Mouse (Mus musculus): ENCODE measurements around the gene Scn5a. TPM values are rescaled to one million over a fixed set of nuclear protein-coding genes. Genes with fewer than 3 reads are reported as not detected.

Gene Scn5a
- polyA plus RNA-seq, 1 experiment from 2014 or later: 0.10 TPM

DNA sequence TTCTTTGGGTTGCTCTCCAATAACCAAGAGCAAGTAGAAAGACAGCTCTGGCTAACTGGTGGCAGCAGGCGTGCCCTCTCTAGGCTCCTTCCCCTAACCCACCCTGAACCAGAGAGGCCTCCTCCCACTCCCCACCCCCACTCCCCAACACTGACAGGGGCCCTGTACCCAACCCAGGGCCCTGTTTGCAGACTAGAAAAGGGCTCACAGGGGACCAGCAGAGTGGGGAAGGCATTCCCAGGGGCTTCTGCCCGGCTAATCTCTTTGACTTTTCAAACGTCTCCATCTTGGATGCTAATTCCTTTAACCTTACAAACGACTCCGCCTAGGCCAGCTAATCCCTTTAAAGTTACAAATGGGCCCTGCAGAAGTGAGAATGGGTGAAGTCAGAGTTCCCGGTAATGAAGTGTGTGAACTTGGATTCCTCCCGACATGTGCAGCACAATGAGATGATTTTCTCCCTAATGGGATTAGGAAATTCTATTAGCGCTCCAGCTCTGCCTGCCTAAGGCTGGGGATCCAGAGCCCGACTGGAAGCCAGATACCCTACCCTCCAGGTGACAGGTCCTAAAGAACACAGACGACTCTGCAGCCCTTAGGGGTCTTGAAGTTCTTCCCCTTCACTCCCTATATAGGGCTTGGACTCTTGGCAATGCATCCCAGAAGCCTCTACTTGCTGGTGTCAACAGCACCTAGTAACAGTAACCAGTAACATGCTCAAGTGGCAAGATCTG lies 47.0 kb downstream of the Scn5a start:
- H3K4me3 ChIP-seq (ENCODE audit: low read depth, low read length): no peak overlapping the region
- no peak for ATAC-seq (ENCODE audit: insufficient number of reproducible peaks, insufficient read depth, low FRiP score, low read depth)
- H3K27ac ChIP-seq (ENCODE audit: low read length): no peak overlapping the region
- no peaks in the 10 kb centered on the region for H3K36me3 ChIP-seq (ENCODE audit: control insufficient read depth, insufficient read depth, low read length)
- no peak overlapping the region for H3K4me2 ChIP-seq (replicated peaks; ENCODE audit: low read depth, low read length)
- no peaks in the 10 kb centered on the region for H3K4me1 ChIP-seq (ENCODE audit: control insufficient read depth, insufficient read depth, low read length)
- no peak overlapping the region for H3K9ac ChIP-seq (replicated peaks; ENCODE audit: low read depth, low read length)
- WGBS: 19% methylated on average over 10 of the region's 10 CpGs
- H3K27me3 ChIP-seq (ENCODE audit: control insufficient read depth, insufficient read depth, low read length): no peaks in the 10 kb centered on the region
- no peaks in the 10 kb centered on the region for H3K9me3 ChIP-seq (ENCODE audit: control insufficient read depth, low read depth, low read length)

DNA sequence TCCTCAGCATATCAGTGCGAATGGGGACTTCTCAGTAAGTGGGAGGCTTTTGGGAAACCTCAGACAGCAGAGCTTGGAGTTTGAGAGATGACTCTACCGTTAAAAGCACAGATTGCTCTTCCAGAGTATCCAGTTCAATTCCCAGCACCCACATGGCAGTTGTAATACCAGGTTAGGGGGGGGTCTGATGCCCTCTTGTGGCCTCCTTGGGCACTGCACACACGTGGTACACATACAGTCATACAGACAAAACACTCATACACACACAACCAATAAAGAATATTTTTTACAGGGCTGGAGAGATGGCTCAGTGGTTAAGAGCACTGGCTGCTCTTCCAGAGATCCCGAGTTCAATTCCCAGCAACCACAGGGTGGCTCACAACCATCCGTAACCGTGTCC lies 54.3 kb downstream of the Scn5a start:
- Histone ChIP-seq H3K27ac (ENCODE audit: low read length) (no peak overlapping the region), H3K9ac (replicated peaks; ENCODE audit: low read depth, low read length) (no peak overlapping the region), H3K27me3 (ENCODE audit: control insufficient read depth, insufficient read depth, low read length) (no peaks in the 10 kb centered on the region), H3K4me1 (ENCODE audit: control insufficient read depth, insufficient read depth, low read length) (no peaks in the 10 kb centered on the region), H3K4me3 (ENCODE audit: low read depth, low read length) (no peak overlapping the region), H3K4me2 (replicated peaks; ENCODE audit: low read depth, low read length) (no peak overlapping the region), H3K9me3 (ENCODE audit: control insufficient read depth, low read depth, low read length) (no peaks in the 10 kb centered on the region), H3K36me3 (ENCODE audit: control insufficient read depth, insufficient read depth, low read length) (no peaks in the 10 kb centered on the region)
- 92% methylated on average over 6 of the region's 6 CpGs for WGBS
- ATAC-seq (ENCODE audit: insufficient number of reproducible peaks, insufficient read depth, low FRiP score, low read depth): no peak

DNA sequence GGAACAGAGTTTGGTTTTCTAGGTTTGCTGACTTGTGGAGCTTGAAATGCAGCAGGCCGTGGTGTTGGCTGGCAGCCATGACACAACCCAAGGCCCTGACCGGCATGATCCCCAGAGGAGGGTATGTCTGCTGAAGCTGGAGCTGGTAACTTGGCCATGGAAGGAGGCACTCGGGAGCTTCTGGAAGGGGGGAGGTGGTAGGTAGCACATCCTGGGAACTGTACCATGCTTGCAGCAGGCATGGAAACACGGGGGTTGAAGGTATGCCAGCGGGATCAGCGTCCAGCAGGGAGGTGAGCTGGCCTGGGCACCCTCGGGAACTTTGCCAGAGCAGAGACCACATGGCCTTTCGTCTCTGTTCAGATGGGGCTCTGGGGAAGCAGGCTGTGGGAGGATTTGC lies 55.5 kb downstream of the Scn5a start:
- 83% methylated on average over 8 of the region's 8 CpGs for WGBS
- H3K9ac ChIP-seq (replicated peaks; ENCODE audit: low read depth, low read length): no peak overlapping the region
- no peak overlapping the region for H3K27ac ChIP-seq (ENCODE audit: low read length)
- no peaks in the 10 kb centered on the region for H3K36me3 ChIP-seq (ENCODE audit: control insufficient read depth, insufficient read depth, low read length)
- no peak for ATAC-seq (ENCODE audit: insufficient number of reproducible peaks, insufficient read depth, low FRiP score, low read depth)
- H3K4me2 ChIP-seq (replicated peaks; ENCODE audit: low read depth, low read length): no peak overlapping the region
- no peaks in the 10 kb centered on the region for H3K27me3 ChIP-seq (ENCODE audit: control insufficient read depth, insufficient read depth, low read length)
- H3K9me3 ChIP-seq (ENCODE audit: control insufficient read depth, low read depth, low read length): no peaks in the 10 kb centered on the region
- H3K4me1 ChIP-seq (ENCODE audit: control insufficient read depth, insufficient read depth, low read length): no peaks in the 10 kb centered on the region
- no peak overlapping the region for H3K4me3 ChIP-seq (ENCODE audit: low read depth, low read length)

DNA sequence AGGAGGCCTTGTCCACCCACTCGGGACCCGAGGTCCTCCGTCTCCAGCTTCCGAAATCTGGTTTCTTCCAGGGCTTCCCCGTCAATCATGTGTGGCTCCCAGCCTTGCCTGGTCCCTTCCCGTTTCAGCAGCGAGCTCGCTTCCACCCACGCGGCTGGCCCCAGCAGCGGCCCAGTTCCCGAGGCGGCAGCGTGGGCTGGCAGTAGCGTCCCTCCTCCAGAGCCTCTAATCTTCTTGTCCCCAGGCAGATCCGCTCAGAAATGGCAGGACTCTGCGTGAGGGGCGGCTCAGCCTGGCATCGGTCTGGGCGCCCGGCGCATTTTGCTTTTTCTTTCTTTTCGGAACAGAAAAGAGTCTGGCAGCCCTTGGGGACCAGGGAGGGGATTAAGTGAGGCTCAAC lies 59.7 kb downstream of the Scn5a start:
- Histone ChIP-seq H3K4me2 (replicated peaks; ENCODE audit: low read depth, low read length) (no peak overlapping the region), H3K4me3 (ENCODE audit: low read depth, low read length) (no peak overlapping the region), H3K27me3 (ENCODE audit: control insufficient read depth, insufficient read depth, low read length) (no peaks in the 10 kb centered on the region), H3K36me3 (ENCODE audit: control insufficient read depth, insufficient read depth, low read length) (no peaks in the 10 kb centered on the region), H3K4me1 (ENCODE audit: control insufficient read depth, insufficient read depth, low read length) (0 out of 2 replicates have a peak, but pooled peaks cover 5% of the 10 kb centered on the region), H3K27ac (ENCODE audit: low read length) (no peak overlapping the region), H3K9ac (replicated peaks; ENCODE audit: low read depth, low read length) (no peak overlapping the region), H3K9me3 (ENCODE audit: control insufficient read depth, low read depth, low read length) (no peaks in the 10 kb centered on the region)
- 63% methylated on average over 23 of the region's 23 CpGs for WGBS
- no peak for ATAC-seq (ENCODE audit: insufficient number of reproducible peaks, insufficient read depth, low FRiP score, low read depth)

DNA sequence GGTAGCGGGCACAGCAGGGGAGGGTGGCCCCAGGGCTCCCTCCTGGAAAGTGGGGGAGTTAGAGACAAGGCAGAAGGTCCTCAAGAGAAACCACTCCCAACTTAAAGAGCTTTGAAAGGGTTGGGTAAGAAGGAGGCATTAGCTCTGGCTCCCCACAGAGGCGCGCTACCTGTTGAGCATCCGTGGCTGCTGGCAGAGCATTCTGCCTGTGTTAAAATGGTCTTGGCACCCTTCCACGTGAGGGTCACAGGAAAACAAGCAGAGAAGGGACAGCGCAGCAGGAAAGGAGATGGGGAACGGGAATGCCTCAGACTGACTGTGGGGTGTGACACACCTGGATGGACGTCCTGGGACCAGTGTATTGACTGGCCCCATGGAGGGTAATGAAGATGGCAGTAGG lies 60.6 kb downstream of the Scn5a start:
- WGBS: 68% methylated on average over 8 of the region's 8 CpGs
- H3K9me3 ChIP-seq (ENCODE audit: control insufficient read depth, low read depth, low read length): no peaks in the 10 kb centered on the region
- ATAC-seq (ENCODE audit: insufficient number of reproducible peaks, insufficient read depth, low FRiP score, low read depth): no peak

DNA sequence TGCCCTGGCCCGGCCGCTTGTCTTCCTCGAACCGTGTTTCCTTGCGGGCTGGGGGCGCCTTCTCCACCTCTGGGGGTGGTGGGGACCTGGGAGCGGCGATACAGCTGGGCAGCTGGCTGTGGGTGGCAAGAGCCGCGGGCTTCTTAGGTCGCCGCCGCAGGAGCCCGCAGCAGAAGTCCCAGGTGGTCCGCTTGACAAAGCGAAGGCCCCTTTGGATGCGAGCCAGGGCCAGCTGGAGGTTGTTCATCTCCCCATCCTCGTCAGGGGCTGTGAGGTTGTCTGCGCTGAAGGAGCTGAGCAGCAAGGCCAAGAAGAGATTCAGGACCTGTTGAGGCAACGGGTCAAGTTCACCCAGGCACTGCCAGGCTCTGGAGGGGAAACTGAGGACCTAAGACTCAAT lies 61.3 kb downstream of the Scn5a start:
- Histone ChIP-seq H3K27ac (ENCODE audit: low read length) (no peak overlapping the region), H3K36me3 (ENCODE audit: control insufficient read depth, insufficient read depth, low read length) (no peaks in the 10 kb centered on the region), H3K27me3 (ENCODE audit: control insufficient read depth, insufficient read depth, low read length) (no peaks in the 10 kb centered on the region), H3K4me1 (ENCODE audit: control insufficient read depth, insufficient read depth, low read length) (0 out of 2 replicates have a peak, but pooled peaks cover 5% of the 10 kb centered on the region), H3K9me3 (ENCODE audit: control insufficient read depth, low read depth, low read length) (no peaks in the 10 kb centered on the region), H3K4me3 (ENCODE audit: low read depth, low read length) (no peak overlapping the region), H3K9ac (replicated peaks; ENCODE audit: low read depth, low read length) (no peak overlapping the region), H3K4me2 (replicated peaks; ENCODE audit: low read depth, low read length) (peak overlapping the region; percentile 27)
- 24% methylated on average over 20 of the region's 20 CpGs for WGBS
- no peak for ATAC-seq (ENCODE audit: insufficient number of reproducible peaks, insufficient read depth, low FRiP score, low read depth)

More for the DNA sequence above, 60.6 kb downstream of the Scn5a start:
- Histone ChIP-seq H3K27ac (ENCODE audit: low read length) (no peak overlapping the region), H3K4me3 (ENCODE audit: low read depth, low read length) (no peak overlapping the region), H3K27me3 (ENCODE audit: control insufficient read depth, insufficient read depth, low read length) (no peaks in the 10 kb centered on the region), H3K4me1 (ENCODE audit: control insufficient read depth, insufficient read depth, low read length) (0 out of 2 replicates have a peak, but pooled peaks cover 5% of the 10 kb centered on the region), H3K9ac (replicated peaks; ENCODE audit: low read depth, low read length) (no peak overlapping the region), H3K36me3 (ENCODE audit: control insufficient read depth, insufficient read depth, low read length) (no peaks in the 10 kb centered on the region), H3K4me2 (replicated peaks; ENCODE audit: low read depth, low read length) (no peak overlapping the region)

DNA sequence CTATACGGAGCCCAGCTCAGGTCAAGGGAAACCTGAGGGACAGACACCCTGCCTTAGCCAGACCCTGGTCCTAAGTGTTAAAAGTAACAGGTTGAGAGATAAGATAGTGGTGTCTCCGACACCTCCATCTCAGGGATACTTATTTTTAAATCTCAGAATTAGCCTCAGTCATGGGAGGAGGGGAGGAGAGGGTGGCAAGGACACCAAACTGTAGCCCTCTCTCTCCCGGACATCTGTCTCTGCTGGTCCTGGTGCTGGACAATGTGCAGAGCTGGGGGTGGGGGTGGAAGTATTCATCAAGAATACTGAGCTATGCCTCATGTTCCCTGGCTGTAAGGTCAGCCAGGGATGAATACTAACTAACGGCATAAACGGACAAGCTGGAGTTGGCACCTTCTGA lies 62.0 kb downstream of the Scn5a start:
- no peak overlapping the region for H3K4me3 ChIP-seq (ENCODE audit: low read depth, low read length)
- no peak overlapping the region for H3K9ac ChIP-seq (replicated peaks; ENCODE audit: low read depth, low read length)
- ATAC-seq (ENCODE audit: insufficient number of reproducible peaks, insufficient read depth, low FRiP score, low read depth): no peak
- H3K4me1 ChIP-seq (ENCODE audit: control insufficient read depth, insufficient read depth, low read length): 0 out of 2 replicates have a peak, but pooled peaks cover 5% of the 10 kb centered on the region
- H3K36me3 ChIP-seq (ENCODE audit: control insufficient read depth, insufficient read depth, low read length): no peaks in the 10 kb centered on the region
- no peaks in the 10 kb centered on the region for H3K27me3 ChIP-seq (ENCODE audit: control insufficient read depth, insufficient read depth, low read length)
- no peak overlapping the region for H3K4me2 ChIP-seq (replicated peaks; ENCODE audit: low read depth, low read length)
- WGBS: 46% methylated on average over 5 of the region's 5 CpGs
- H3K9me3 ChIP-seq (ENCODE audit: control insufficient read depth, low read depth, low read length): no peaks in the 10 kb centered on the region
- H3K27ac ChIP-seq (ENCODE audit: low read length): no peak overlapping the region

DNA sequence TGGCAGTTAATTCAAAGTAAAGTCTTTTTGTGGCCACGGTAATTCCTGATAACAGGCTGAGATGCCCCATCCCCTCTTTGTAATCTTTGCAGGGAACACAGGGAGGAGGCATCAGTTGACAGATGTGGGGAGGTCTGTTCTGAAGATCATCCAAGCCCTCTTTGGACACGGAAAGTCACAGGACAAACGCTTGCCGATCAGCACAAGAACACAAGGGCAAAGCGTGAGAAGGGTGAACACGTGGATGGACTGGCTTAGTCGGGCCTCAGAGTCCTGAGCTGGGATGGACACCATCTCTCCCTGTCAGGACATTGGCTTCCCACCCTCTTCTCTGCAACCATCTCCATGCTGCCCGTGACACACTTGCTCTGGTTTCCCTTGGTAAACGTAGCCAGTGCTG lies 63.4 kb downstream of the Scn5a start:
- Histone ChIP-seq H3K4me3 (ENCODE audit: low read depth, low read length) (no peak overlapping the region), H3K9me3 (ENCODE audit: control insufficient read depth, low read depth, low read length) (no peaks in the 10 kb centered on the region), H3K9ac (replicated peaks; ENCODE audit: low read depth, low read length) (no peak overlapping the region), H3K27me3 (ENCODE audit: control insufficient read depth, insufficient read depth, low read length) (no peaks in the 10 kb centered on the region), H3K27ac (ENCODE audit: low read length) (no peak overlapping the region), H3K36me3 (ENCODE audit: control insufficient read depth, insufficient read depth, low read length) (no peaks in the 10 kb centered on the region), H3K4me1 (ENCODE audit: control insufficient read depth, insufficient read depth, low read length) (0 out of 2 replicates have a peak, but pooled peaks cover 5% of the 10 kb centered on the region), H3K4me2 (replicated peaks; ENCODE audit: low read depth, low read length) (no peak overlapping the region)
- ATAC-seq (ENCODE audit: insufficient number of reproducible peaks, insufficient read depth, low FRiP score, low read depth): no peak
- 88% methylated on average over 9 of the region's 9 CpGs for WGBS

DNA sequence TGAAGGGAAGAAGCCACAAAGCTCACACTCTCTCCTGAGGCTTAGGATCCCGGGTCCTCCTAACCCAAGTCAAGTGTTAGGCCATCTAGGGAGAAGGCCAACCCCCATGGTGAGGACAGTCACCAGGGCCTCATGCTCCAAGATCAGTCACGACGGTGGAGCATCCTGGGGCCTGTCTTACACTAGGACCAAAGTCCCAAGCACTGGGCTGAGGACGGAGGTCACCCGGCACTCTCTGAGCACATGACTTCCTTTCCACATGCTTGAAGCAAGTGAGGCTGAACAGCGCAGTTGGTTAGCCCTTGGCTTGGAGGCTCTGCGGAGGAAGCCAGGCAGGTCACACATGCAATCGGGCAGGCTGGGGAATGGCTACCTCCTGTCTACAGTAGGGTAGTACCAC lies 63.8 kb downstream of the Scn5a start:
- Histone ChIP-seq H3K4me3 (ENCODE audit: low read depth, low read length) (no peak overlapping the region), H3K27ac (ENCODE audit: low read length) (no peak overlapping the region), H3K36me3 (ENCODE audit: control insufficient read depth, insufficient read depth, low read length) (no peaks in the 10 kb centered on the region), H3K4me1 (ENCODE audit: control insufficient read depth, insufficient read depth, low read length) (0 out of 2 replicates have a peak, but pooled peaks cover 5% of the 10 kb centered on the region), H3K27me3 (ENCODE audit: control insufficient read depth, insufficient read depth, low read length) (no peaks in the 10 kb centered on the region), H3K4me2 (replicated peaks; ENCODE audit: low read depth, low read length) (no peak overlapping the region), H3K9ac (replicated peaks; ENCODE audit: low read depth, low read length) (no peak overlapping the region), H3K9me3 (ENCODE audit: control insufficient read depth, low read depth, low read length) (no peaks in the 10 kb centered on the region)
- ATAC-seq (ENCODE audit: insufficient number of reproducible peaks, insufficient read depth, low FRiP score, low read depth): no peak
- 83% methylated on average over 8 of the region's 8 CpGs for WGBS

All from stomach, embryonic 14.5 days (tissue).